Mouse (Mus musculus) gastrocnemius, postnatal 14 days (tissue): ENCODE measurements around the gene Gm43191. TPM values are rescaled to one million over a fixed set of nuclear protein-coding genes. Genes with fewer than 3 reads are reported as not detected.
"Not testable (repeated sequence)": the region's sequence is repeated elsewhere in the genome, so short reads cannot be mapped to it uniquely, and the experiment has no call there.

ENCODE experiments used
- DNase-seq: peaks from one replicate; pipeline ENCODE4 v3.0.0; 2021; ENCODE audit warnings: mixed read lengths
- intact Hi-C: fragments of 180-260 bp; cut with DNase I; formaldehyde crosslinking; loops from one replicate; pipeline ENCODE4 v1.15.1; 2025; ENCODE audit warnings: low total_unique reads
- total RNA-seq, 2 experiments: library from RNA; stranded (reverse); gene quantifications; 2 replicates each; pipeline ENCODE4 v1.2.3; 2021

Gene Gm43191
- total RNA-seq, 2 experiments from 2014 or later, result not detected

- intact Hi-C loops, result loop anchor here (10.0 kb wide), 1 partner anchor 68 kb away; the partner anchor contains the start of gene Sass6
- DNase-seq, result peak; percentile 99
Observed at GRCm38 (mm10) chr3:116662463-116662863, 18.6 kb downstream of the Gm43191 start, which contains the start of gene Mfsd14a. Mfsd14a (minus strand) TSS chr3:116662677.

GRCm38 (mm10) chr3:116661870-116662414 is 19.1 kb downstream of the Gm43191 start:
- intact Hi-C loops, result loop anchor here (10.0 kb wide), 1 partner anchor 67 kb away; the partner anchor contains the start of gene Sass6
- DNase-seq, result peak; percentile 55

GRCm38 (mm10) chr3:116661288-116661869 is 19.7 kb downstream of the Gm43191 start:
- intact Hi-C loops, result loop anchor here (10.0 kb wide), 1 partner anchor 67 kb away; the partner anchor contains the start of gene Sass6
- no peak for DNase-seq

- intact Hi-C loops, result loop anchor here (10.0 kb wide), 1 partner anchor 65 kb away; the partner anchor contains the start of gene Sass6
Observed at GRCm38 (mm10) chr3:116659856-116660430, 21.1 kb downstream of the Gm43191 start.

GRCm38 (mm10) chr3:116658928-116659565 is 22.0 kb downstream of the Gm43191 start:
- intact Hi-C loops, result no loop called here
- no peak for DNase-seq

More at GRCm38 (mm10) chr3:116659856-116660430, 21.1 kb downstream of the Gm43191 start:
- DNase-seq, result no peak

- DNase-seq, result no peak
- intact Hi-C loops, result no loop called here
Observed at GRCm38 (mm10) chr3:116656184-116656965, 24.7 kb downstream of the Gm43191 start.

GRCm38 (mm10) chr3:116654051-116654450 is 27.0 kb downstream of the Gm43191 start:
- DNase-seq, intact Hi-C loops: not testable (repeated sequence)

- intact Hi-C loops, result no loop called here
Observed at GRCm38 (mm10) chr3:116653278-116653945, 27.6 kb downstream of the Gm43191 start.

GRCm38 (mm10) chr3:116652033-116652446 is 29.0 kb downstream of the Gm43191 start:
- no peak for DNase-seq
- intact Hi-C loops, result no loop called here

More at GRCm38 (mm10) chr3:116653278-116653945, 27.6 kb downstream of the Gm43191 start:
- DNase-seq, result no peak

GRCm38 (mm10) chr3:116650698-116651097 is 30.4 kb downstream of the Gm43191 start:
- DNase-seq, result no peak
- intact Hi-C loops, result no loop called here

GRCm38 (mm10) chr3:116648805-116649204 is 32.3 kb downstream of the Gm43191 start:
- intact Hi-C loops, result no loop called here
- no peak for DNase-seq

- no peak for DNase-seq
- intact Hi-C loops, result no loop called here
Observed at GRCm38 (mm10) chr3:116646387-116646786, 34.7 kb downstream of the Gm43191 start.

GRCm38 (mm10) chr3:116642373-116642772 is 38.7 kb downstream of the Gm43191 start:
- DNase-seq, result no peak
- intact Hi-C loops, result no loop called here

- DNase-seq, result no peak
- intact Hi-C loops, result no loop called here
Observed at GRCm38 (mm10) chr3:116641811-116642371, 39.2 kb downstream of the Gm43191 start.

- DNase-seq, result no peak
- intact Hi-C loops, result no loop called here
Observed at GRCm38 (mm10) chr3:116640024-116640423, 41.0 kb downstream of the Gm43191 start.

- intact Hi-C loops, result no loop called here
- no peak for DNase-seq
Observed at GRCm38 (mm10) chr3:116638572-116638971, 42.5 kb downstream of the Gm43191 start.

- intact Hi-C loops, result no loop called here
- no peak for DNase-seq
Observed at GRCm38 (mm10) chr3:116637693-116638476, 43.2 kb downstream of the Gm43191 start.

- intact Hi-C loops, result no loop called here
- DNase-seq, result no peak
Observed at GRCm38 (mm10) chr3:116635799-116636198, 45.3 kb downstream of the Gm43191 start.
